Mouse (Mus musculus): ENCODE measurements around the gene Mybphl. TPM values are rescaled to one million over a fixed set of nuclear protein-coding genes. Genes with fewer than 3 reads are reported as not detected.
A peak's percentile ranks its signal among the peaks of the same experiment; 100 is the strongest.

The Mybphl gene
- polyA plus RNA-seq, 1 experiment from 2014 or later = not detected

DNA sequence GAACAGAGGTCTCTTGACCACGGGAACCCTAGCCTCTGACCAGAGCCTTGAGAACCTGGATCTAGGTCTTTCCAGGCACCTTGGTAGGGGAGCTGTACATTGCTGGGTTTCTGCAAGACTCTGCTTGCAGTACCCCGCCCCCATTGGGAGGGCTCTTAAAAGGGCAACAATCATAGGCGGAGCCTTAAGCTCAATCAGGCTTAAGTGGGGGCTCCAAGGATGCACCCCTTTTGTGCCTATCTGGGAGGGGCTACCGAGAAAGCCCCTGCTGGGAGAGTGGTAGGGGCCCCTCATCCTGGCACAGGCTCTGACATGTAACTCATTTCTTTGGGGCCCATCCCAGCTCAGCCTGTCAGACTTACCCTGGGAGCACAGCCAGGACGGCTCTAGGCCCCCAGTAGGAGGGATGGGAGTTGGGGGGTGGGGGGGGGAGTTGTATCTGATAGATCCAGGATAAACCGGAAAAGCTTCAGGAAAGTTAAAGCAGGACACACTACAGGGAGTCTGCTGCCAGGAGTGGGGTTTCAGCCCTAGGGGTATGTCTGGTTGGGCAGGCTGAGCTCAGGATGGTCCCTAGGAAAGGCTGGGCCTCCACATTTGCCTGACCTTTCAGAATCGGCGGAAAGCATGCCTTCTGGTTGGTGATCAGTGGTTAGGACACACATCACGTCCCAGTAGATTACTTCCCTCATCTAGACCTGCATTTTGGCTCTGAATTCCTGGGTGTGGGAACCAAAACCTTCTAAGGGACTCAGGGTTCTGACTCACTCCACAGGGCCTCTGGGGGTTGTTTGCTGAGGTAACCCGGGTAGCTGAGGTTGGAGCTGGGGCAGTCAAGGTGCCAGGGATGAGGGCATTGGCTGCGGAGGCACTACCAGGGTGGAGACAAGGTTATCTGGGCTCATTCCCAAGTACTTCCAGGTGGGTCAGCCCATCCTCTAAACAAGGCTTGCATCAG is 59.4 kb downstream of the Mybphl start:
- Histone ChIP-seq H3K4me3 (ENCODE audit: low read depth, low read length) (peak overlapping the region; percentile 4; the same call in 1 of the 2 replicates), H3K4me2 (ENCODE audit: low read length) (peak overlapping the region; percentile 39), H3K36me3 (ENCODE audit: control insufficient read depth, insufficient read depth, low read length) (peaks cover 40% of the 10 kb centered on the region), H3K9me3 (replicated peaks; ENCODE audit: control insufficient read depth, low read length) (no peaks in the 10 kb centered on the region), H3K4me1 (ENCODE audit: control insufficient read depth, insufficient read depth, low read length) (peaks cover 24% of the 10 kb centered on the region), H3K27me3 (replicated peaks; ENCODE audit: control insufficient read depth, insufficient read depth, low read length) (no peaks in the 10 kb centered on the region), H3K9ac (ENCODE audit: low read length) (peak overlapping the region; percentile 21), H3K27ac (ENCODE audit: low read depth, low read length) (peak overlapping the region; percentile 65)
- ATAC-seq (peak; percentile 88), DNase-seq (ENCODE audit: low spot score) (peak; percentile 90)
- WGBS = 21% methylated on average over 11 of the region's 11 CpGs

DNA sequence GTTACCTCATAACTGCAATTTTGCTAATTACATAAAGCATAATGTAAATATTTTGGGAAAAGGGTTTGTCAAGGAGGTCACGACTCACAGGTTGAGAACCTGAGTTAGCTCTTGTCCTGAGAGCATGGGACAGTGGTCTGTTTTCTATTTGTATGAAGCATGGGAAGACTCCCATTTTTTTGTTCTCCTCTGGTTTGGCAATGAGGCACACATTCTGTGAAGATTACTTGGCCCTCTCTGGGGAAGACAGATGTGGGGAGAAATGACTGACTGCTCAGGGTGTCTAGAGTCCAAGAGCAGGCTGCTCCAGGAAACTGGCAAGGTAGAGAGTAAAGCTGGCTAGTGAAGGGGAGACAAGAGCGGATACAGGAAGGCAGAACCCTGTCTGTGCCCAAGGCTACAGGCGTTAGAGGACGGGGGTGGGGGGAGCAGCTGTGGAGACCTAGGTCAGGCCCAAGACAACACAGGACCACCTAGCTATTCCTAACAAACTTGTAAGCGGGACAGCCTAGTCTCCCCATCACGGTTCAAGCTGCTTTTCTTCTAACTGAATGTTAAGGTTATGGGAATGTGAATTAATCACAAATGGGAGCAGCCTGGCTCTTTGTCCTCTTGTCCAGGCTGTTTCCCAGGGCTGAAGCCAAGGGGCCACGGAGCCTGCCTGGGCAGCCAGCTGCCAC is 60.4 kb downstream of the Mybphl start:
- H3K27me3 ChIP-seq (replicated peaks; ENCODE audit: control insufficient read depth, insufficient read depth, low read length) = no peaks in the 10 kb centered on the region
- ATAC-seq = no peak
- peaks cover 48% of the 10 kb centered on the region for H3K36me3 ChIP-seq (ENCODE audit: control insufficient read depth, insufficient read depth, low read length)
- DNase-seq (ENCODE audit: low spot score) = no peak
- H3K4me2 ChIP-seq (ENCODE audit: low read length) = no peak overlapping the region
- no peak overlapping the region for H3K9ac ChIP-seq (ENCODE audit: low read length)
- no peak overlapping the region for H3K4me3 ChIP-seq (ENCODE audit: low read depth, low read length)
- peaks cover 24% of the 10 kb centered on the region for H3K4me1 ChIP-seq (ENCODE audit: control insufficient read depth, insufficient read depth, low read length)
- peak overlapping the region; percentile 65; the same call in 1 of the 2 replicates for H3K27ac ChIP-seq (ENCODE audit: low read depth, low read length)
- WGBS = 58% methylated on average over 7 of the region's 7 CpGs
- no peaks in the 10 kb centered on the region for H3K9me3 ChIP-seq (replicated peaks; ENCODE audit: control insufficient read depth, low read length)

DNA sequence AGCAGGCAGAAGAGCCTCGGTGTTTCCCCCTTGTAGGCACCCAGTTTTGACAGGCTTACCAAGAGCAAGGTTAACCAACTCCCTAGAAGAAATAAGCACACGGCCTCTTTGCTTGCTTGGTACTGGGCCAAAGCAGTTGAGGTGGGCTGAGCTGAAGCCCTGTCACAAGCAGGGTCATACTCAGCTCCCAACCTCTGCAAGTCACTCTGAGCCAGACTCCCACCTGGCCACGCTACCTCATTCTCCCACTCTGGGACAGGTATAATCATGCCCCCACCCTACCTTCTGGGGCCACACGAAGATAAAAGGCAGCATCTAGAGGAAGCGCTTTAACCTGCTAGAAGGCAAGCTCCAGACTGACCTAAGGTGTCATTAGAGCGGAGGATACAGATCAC is 60.9 kb downstream of the Mybphl start:
- ATAC-seq (no peak), DNase-seq (ENCODE audit: low spot score) (no peak)
- Histone ChIP-seq H3K4me2 (ENCODE audit: low read length) (no peak overlapping the region), H3K36me3 (ENCODE audit: control insufficient read depth, insufficient read depth, low read length) (peaks cover 52% of the 10 kb centered on the region), H3K9ac (ENCODE audit: low read length) (no peak overlapping the region), H3K27me3 (replicated peaks; ENCODE audit: control insufficient read depth, insufficient read depth, low read length) (no peaks in the 10 kb centered on the region), H3K4me1 (ENCODE audit: control insufficient read depth, insufficient read depth, low read length) (peaks cover 24% of the 10 kb centered on the region), H3K9me3 (replicated peaks; ENCODE audit: control insufficient read depth, low read length) (no peaks in the 10 kb centered on the region), H3K27ac (ENCODE audit: low read depth, low read length) (no peak overlapping the region), H3K4me3 (ENCODE audit: low read depth, low read length) (no peak overlapping the region)
- 73% methylated on average over 6 of the region's 6 CpGs for WGBS

Other genes with a start within 250 kb of the Mybphl start
- gene Gnai3, start 218.8 kb upstream of the Mybphl start, polyA plus RNA-seq (2014; fragmentation: Nextera tagmentation; extraction: Ambion mirVana) = 157 and 172 TPM in 2 replicates
- gene Gpr61, start 210.0 kb upstream of the Mybphl start, polyA plus RNA-seq (2014; fragmentation: Nextera tagmentation; extraction: Ambion mirVana) = 1.0 and 1.5 TPM in 2 replicates
- 4.8 and 6.5 TPM in 2 replicates for gene Amigo1, start 178.6 kb upstream of the Mybphl start, polyA plus RNA-seq (2014; fragmentation: Nextera tagmentation; extraction: Ambion mirVana)
- gene Cyb561d1, start 163.7 kb upstream of the Mybphl start, polyA plus RNA-seq (2014; fragmentation: Nextera tagmentation; extraction: Ambion mirVana) = 2.4 and 2.9 TPM in 2 replicates
- gene Atxn7l2, start 154.0 kb upstream of the Mybphl start, polyA plus RNA-seq (2014; fragmentation: Nextera tagmentation; extraction: Ambion mirVana) = 24.1 and 30.1 TPM in 2 replicates
- gene Sypl2, start 138.3 kb upstream of the Mybphl start, polyA plus RNA-seq (2014; fragmentation: Nextera tagmentation; extraction: Ambion mirVana) = 1.5 and 1.8 TPM in 2 replicates
- gene Psma5, start 108.0 kb upstream of the Mybphl start, polyA plus RNA-seq (2014; fragmentation: Nextera tagmentation; extraction: Ambion mirVana) = 295 and 324 TPM in 2 replicates
- gene Sort1, start 80.8 kb upstream of the Mybphl start, polyA plus RNA-seq (2014; fragmentation: Nextera tagmentation; extraction: Ambion mirVana) = 16.0 and 16.6 TPM in 2 replicates
- gene Psrc1, start 18.9 kb downstream of the Mybphl start, polyA plus RNA-seq (2014; fragmentation: Nextera tagmentation; extraction: Ambion mirVana) = 32.6 and 42.0 TPM in 2 replicates
- gene Celsr2, start 50.6 kb downstream of the Mybphl start, polyA plus RNA-seq (2014; fragmentation: Nextera tagmentation; extraction: Ambion mirVana) = 38.4 and 39.9 TPM in 2 replicates
- gene Sars, start 80.3 kb downstream of the Mybphl start, polyA plus RNA-seq (2014; fragmentation: Nextera tagmentation; extraction: Ambion mirVana) = 227 and 241 TPM in 2 replicates
- gene 1700013F07Rik, start 169.2 kb downstream of the Mybphl start, polyA plus RNA-seq (2014; fragmentation: Nextera tagmentation; extraction: Ambion mirVana) = 1.3 and 2.0 TPM in 2 replicates
- 8.7 and 12.2 TPM in 2 replicates for gene 5330417C22Rik, start 171.6 kb downstream of the Mybphl start, polyA plus RNA-seq (2014; fragmentation: Nextera tagmentation; extraction: Ambion mirVana)
- 56.3 and 62.0 TPM in 2 replicates for gene Tmem167b, start 197.6 kb downstream of the Mybphl start, polyA plus RNA-seq (2014; fragmentation: Nextera tagmentation; extraction: Ambion mirVana)
- 51.8 and 54.1 TPM in 2 replicates for gene Taf13, start 206.8 kb downstream of the Mybphl start, polyA plus RNA-seq (2014; fragmentation: Nextera tagmentation; extraction: Ambion mirVana)
- 87.8 and 112 TPM in 2 replicates for gene Wdr47, start 226.4 kb downstream of the Mybphl start, polyA plus RNA-seq (2014; fragmentation: Nextera tagmentation; extraction: Ambion mirVana)

All from forebrain, embryonic 14.5 days (tissue).